Mouse (Mus musculus) frontal cortex, postnatal 36 days (tissue): Measurements from ENCODE around the gene Plgrkt.
"Not testable (repeated sequence)": the region's sequence is repeated elsewhere in the genome, so short reads cannot be mapped to it uniquely, and the experiment has no call there.

Experiments
- DNase-seq, 2 experiments: peaks; one replicate each; pipeline ENCODE4 v3.0.0; 2022; ENCODE audit warnings: low spot score in 2 of 2

Gene Plgrkt

GRCm38 (mm10) chr19:29366969-29367622 lies at the start of gene Plgrkt, which contains the start of gene Cd274:
Plgrkt (minus strand) TSS chr19:29367390.
Cd274 (plus strand) TSS chr19:29367455.
- peak; percentile 34 to 53 for DNase-seq

- DNase-seq, result no peak
Measured at GRCm38 (mm10) chr19:29416393-29416902, 49.3 kb upstream of the Plgrkt start.

GRCm38 (mm10) chr19:29414917-29415316 lies 47.7 kb upstream of the Plgrkt start:
- not testable (repeated sequence) for DNase-seq

GRCm38 (mm10) chr19:29414513-29414912 lies 47.3 kb upstream of the Plgrkt start:
- no peak for DNase-seq

- DNase-seq, result peak in 1 of 2 experiments; percentile 23
Measured at GRCm38 (mm10) chr19:29412476-29413420, 45.6 kb upstream of the Plgrkt start.

- no peak for DNase-seq
Measured at GRCm38 (mm10) chr19:29410619-29411018, 43.4 kb upstream of the Plgrkt start, which contains the start of gene Pdcd1lg2. Pdcd1lg2 (plus strand) TSS chr19:29410919.

- no peak for DNase-seq
Measured at GRCm38 (mm10) chr19:29406042-29407017, 39.1 kb upstream of the Plgrkt start.

- peak in 1 of 2 experiments; percentile 15 for DNase-seq
Measured at GRCm38 (mm10) chr19:29405388-29405787, 38.2 kb upstream of the Plgrkt start.

- DNase-seq, result no peak
Measured at GRCm38 (mm10) chr19:29403251-29403650, 36.1 kb upstream of the Plgrkt start.

GRCm38 (mm10) chr19:29402621-29403020 lies 35.4 kb upstream of the Plgrkt start:
- DNase-seq, result no peak

- DNase-seq, result no peak
Measured at GRCm38 (mm10) chr19:29400466-29400865, 33.3 kb upstream of the Plgrkt start.

- no peak for DNase-seq
Measured at GRCm38 (mm10) chr19:29399786-29400185, 32.6 kb upstream of the Plgrkt start.

- no peak for DNase-seq
Measured at GRCm38 (mm10) chr19:29396353-29396752, 29.2 kb upstream of the Plgrkt start.

- no peak for DNase-seq
Measured at GRCm38 (mm10) chr19:29394721-29395120, 27.5 kb upstream of the Plgrkt start.

- no peak for DNase-seq
Measured at GRCm38 (mm10) chr19:29393333-29393732, 26.1 kb upstream of the Plgrkt start.

GRCm38 (mm10) chr19:29391279-29391678 lies 24.1 kb upstream of the Plgrkt start:
- DNase-seq, result no peak

- DNase-seq, result no peak
Measured at GRCm38 (mm10) chr19:29390483-29390882, 23.3 kb upstream of the Plgrkt start.

- DNase-seq, result no peak
Measured at GRCm38 (mm10) chr19:29388818-29389217, 21.6 kb upstream of the Plgrkt start.

- no peak for DNase-seq
Measured at GRCm38 (mm10) chr19:29385822-29386221, 18.6 kb upstream of the Plgrkt start.

GRCm38 (mm10) chr19:29384994-29385393 lies 17.8 kb upstream of the Plgrkt start:
- no peak for DNase-seq

GRCm38 (mm10) chr19:29384412-29384811 lies 17.2 kb upstream of the Plgrkt start:
- DNase-seq, result no peak
